Mouse (Mus musculus) limb, embryonic 15.5 days (tissue): ENCODE results near the gene Cyp2ab1. TPM values are rescaled to one million over a fixed set of nuclear protein-coding genes. Genes with fewer than 3 reads are reported as not detected.

Experiments used
- polyA plus RNA-seq: library from polyadenylated mRNA; unstranded; fragments of >200 nt; fragmentation: Nextera tagmentation; extraction: Ambion mirVana; gene quantifications from 2 replicates; pipeline ENCODE4 v1.2.1, GENCODE M21; 2015

The Cyp2ab1 gene
- polyA plus RNA-seq, 1 experiment from 2014 or later: 0.12 TPM

Other genes starting within 250 kb of the Cyp2ab1 start
- gene Klhl24, start 227.9 kb downstream of the Cyp2ab1 start, polyA plus RNA-seq: 20.0 and 24.0 TPM in 2 replicates
- gene Yeats2, start 184.3 kb downstream of the Cyp2ab1 start, polyA plus RNA-seq: 24.7 and 26.5 TPM in 2 replicates
- 0.60 and 0.68 TPM in 2 replicates for gene Map6d1, start 84.0 kb downstream of the Cyp2ab1 start, polyA plus RNA-seq
- gene Parl, start 23.0 kb downstream of the Cyp2ab1 start, polyA plus RNA-seq: 88.4 and 99.6 TPM in 2 replicates
- gene Abcc5, start 101.0 kb upstream of the Cyp2ab1 start, polyA plus RNA-seq: 67.0 and 76.2 TPM in 2 replicates
- gene Eif2b5, start 173.4 kb upstream of the Cyp2ab1 start, polyA plus RNA-seq: 88.4 and 93.5 TPM in 2 replicates
- 20.9 and 22.0 TPM in 2 replicates for gene Dvl3, start 191.6 kb upstream of the Cyp2ab1 start, polyA plus RNA-seq
- 572 and 581 TPM in 2 replicates for gene Ap2m1, start 210.1 kb upstream of the Cyp2ab1 start, polyA plus RNA-seq
- gene Abcf3, start 223.2 kb upstream of the Cyp2ab1 start, polyA plus RNA-seq: 60.0 and 60.3 TPM in 2 replicates